Mouse (Mus musculus): ENCODE data around the gene Cd8a.

DNA sequence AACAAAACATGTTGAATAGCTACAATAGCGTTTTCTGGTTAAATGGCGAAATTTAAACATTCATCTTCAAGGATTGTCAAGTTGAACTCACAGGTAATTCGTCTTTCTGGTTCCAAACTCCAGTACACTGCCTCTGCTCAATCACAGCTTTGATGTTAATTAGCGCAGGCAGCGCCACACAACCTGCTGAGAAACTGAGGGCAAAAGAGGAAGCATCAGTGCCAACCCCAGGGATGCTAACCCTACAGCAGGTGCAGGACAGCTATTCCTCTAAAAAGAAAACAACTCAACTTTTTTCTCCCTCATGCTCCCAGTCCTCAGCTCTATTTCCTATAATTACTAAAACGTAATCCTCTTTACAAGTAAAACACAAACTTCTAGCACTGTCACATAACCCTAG lies 23.5 kb downstream of the Cd8a start:
- TF ChIP-seq CTCF (IDR thresholded peaks at IDR 0.05; ENCODE audit: low read depth) (no peak), EP300 (IDR thresholded peaks at IDR 0.05; ENCODE audit: low read depth) (no peak)
